Mouse (Mus musculus) megakaryocyte, embryonic 14.5 days (primary cell): Measurements from ENCODE around the gene Them7.

Source experiments
- FLI1 ChIP-seq: IDR thresholded peaks from 2 replicates; pipeline ENCODE4 v1.6.1; 2012; ENCODE audit warnings: low read length, inconsistent platforms, mixed read lengths
- GATA1 ChIP-seq: IDR thresholded peaks from 3 replicates; pipeline ENCODE4 v1.6.1; 2012; ENCODE audit warnings: mixed read lengths, low read length, inconsistent platforms, borderline replicate concordance

DNA sequence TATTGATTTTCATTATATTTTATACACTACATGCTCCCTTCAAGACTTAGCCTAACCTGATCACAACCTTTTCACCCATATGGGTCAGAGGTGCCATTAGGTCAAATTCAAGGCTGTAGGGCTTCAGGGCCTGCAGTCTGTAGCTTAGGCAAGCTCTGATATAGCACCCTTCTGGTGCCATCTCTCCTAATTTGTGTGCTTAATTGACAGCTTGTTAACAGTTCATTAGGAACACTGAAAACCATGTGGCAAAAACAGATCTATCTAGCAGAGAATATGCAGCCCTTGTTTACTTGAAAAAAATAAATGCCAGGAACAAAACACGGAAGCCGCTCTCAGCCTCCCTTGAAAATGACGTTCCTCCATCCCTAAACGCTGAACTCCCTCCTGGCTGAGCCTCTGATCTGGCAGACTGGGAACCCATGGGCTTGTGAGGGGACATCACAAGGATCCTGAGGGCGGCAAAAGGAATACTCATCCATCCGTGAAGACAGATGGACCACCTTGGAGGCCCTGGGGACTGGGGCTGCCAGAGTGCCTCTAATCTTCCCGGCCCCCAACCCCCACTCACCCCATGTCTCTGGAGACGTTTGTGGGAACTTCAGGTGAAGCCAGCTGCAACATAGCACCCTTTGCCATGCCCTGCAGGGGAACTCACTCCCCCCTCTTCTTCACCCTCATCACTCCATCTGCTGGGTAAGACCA, 113.2 kb downstream of the Them7 start:
- TF ChIP-seq GATA1 (no peak), FLI1 (no peak)
